Mouse (Mus musculus) heart, postnatal 0 days (tissue): ENCODE measurements around the gene Cuzd1.

Experiments used
- CTCF ChIP-seq: IDR thresholded peaks from 2 replicates; pipeline ENCODE4 v1.5.1; 2016; ENCODE audit warnings: antibody characterized with exemption, control low read depth, low read depth
- EP300 ChIP-seq: IDR thresholded peaks from 2 replicates; pipeline ENCODE4 v1.6.1; 2016; ENCODE audit warnings: antibody characterized with exemption, low read depth

DNA sequence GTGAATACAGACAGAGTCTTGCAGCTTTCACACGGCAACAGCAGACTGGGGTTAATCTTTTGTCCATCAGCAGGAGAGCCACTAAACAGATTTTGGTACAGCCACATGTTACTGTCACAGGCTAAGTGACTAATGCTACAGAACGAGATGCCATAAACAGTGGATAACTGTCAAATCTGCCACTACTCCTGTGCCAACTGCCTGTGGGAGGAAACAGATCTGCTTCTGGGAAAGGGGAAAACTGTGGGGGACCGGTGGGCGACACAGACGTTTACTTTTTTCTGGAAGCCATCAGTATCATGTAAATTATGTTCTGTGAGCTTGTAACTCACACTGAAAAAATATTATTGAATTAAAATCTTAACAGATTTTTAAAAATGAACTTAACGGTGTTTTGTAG is 61.1 kb downstream of the Cuzd1 start:
- TF ChIP-seq CTCF (no peak), EP300 (no peak)
